Mouse (Mus musculus): ENCODE measurements at regions not wholly inside any gene's neighbourhood (a gene's known extent, or its start where the extent isn't known, plus 50 kb on each side); places are given as distances from the start of the nearest gene placed in this dataset.
A peak's percentile ranks its signal among the peaks of the same experiment; 100 is the strongest.

- ATAC-seq (replicated peaks; ENCODE audit: poor library complexity), result no peak
These were observed 70.4 kb upstream of the BC052040 start for GRCm38 (mm10) chr2:115511146-115511545.

GRCm38 (mm10) chr2:115511612-115512525 lies 69.6 kb upstream of the BC052040 start:
- ATAC-seq (replicated peaks; ENCODE audit: poor library complexity), result no peak

GRCm38 (mm10) chr2:115512891-115513290 lies 68.6 kb upstream of the BC052040 start:
- ATAC-seq (replicated peaks; ENCODE audit: poor library complexity), result no peak

- ATAC-seq (replicated peaks; ENCODE audit: poor library complexity), result no peak
These were observed 67.7 kb upstream of the BC052040 start for GRCm38 (mm10) chr2:115513774-115514231.

- peak; percentile 73 for ATAC-seq (replicated peaks; ENCODE audit: poor library complexity)
These were observed 66.6 kb upstream of the BC052040 start for GRCm38 (mm10) chr2:115514831-115515428.

GRCm38 (mm10) chr2:115515470-115515869 lies 66.0 kb upstream of the BC052040 start:
- ATAC-seq (replicated peaks; ENCODE audit: poor library complexity), result no peak

GRCm38 (mm10) chr2:115516824-115517223 lies 64.7 kb upstream of the BC052040 start:
- no peak for ATAC-seq (replicated peaks; ENCODE audit: poor library complexity)

- ATAC-seq (replicated peaks; ENCODE audit: poor library complexity), result no peak
These were observed 61.5 kb upstream of the BC052040 start for GRCm38 (mm10) chr2:115519974-115520373.

- no peak for ATAC-seq (replicated peaks; ENCODE audit: poor library complexity)
These were observed 60.9 kb upstream of the BC052040 start for GRCm38 (mm10) chr2:115520413-115521139.

- ATAC-seq (replicated peaks; ENCODE audit: poor library complexity), result no peak
These were observed 51.6 kb upstream of the BC052040 start for GRCm38 (mm10) chr2:115529878-115530277.
